Mouse (Mus musculus): ENCODE data around the gene Zfp819.

DNA sequence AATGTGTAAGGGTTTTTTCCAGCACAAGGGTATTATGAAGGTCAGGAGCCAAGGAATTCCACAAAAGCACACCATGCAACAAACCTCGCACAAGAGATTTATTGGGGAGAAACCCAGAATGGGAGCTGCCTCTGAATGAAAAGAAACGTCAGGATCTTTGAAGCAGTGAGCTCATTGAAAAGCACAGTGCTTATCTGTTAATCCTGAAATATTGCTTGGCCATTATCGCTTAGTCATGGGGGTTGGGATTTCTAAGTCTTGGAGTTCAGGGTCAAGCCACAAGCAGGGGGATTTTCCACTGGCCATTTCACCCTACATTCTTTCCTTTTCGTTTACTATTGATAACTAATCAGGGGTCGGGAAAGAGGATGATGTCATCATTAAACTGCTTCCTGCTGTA lies 5.1 kb upstream of the Zfp819 start:
- TF ChIP-seq CTCF (IDR thresholded peaks at IDR 0.05; ENCODE audit: extremely low read depth, insufficient read depth, low read length) (no peak), POLR2A (IDR thresholded peaks at IDR 0.05; ENCODE audit: extremely low read depth, insufficient read depth, low read length) (no peak)
